25 mouse cellular contexts compared by ENCODE assay signal in genomic region chr5:86742796-86743195, GRCm38 (mm10). TPM values are rescaled to one million over a fixed set of nuclear protein-coding genes. Genes with fewer than 3 reads are reported as not detected.
DNase-seq lines count a peak whose midpoint lies in the region; ATAC-seq and TF ChIP-seq lines count a peak whose summit lies in the region.
"Had no signal": no experiment of that assay in that cellular context is flagged by ENCODE, and none has a peak within 500 bp of the region (broad histone marks: within the 10 kb centered on the region; RNA-seq: fewer than 3 reads in every experiment).

No protein-coding gene starts in this region.

- TF ChIP-seq POLR2A in liver, adult 2 months (IDR thresholded peaks at IDR 0.05; ENCODE audit: extremely low read depth, insufficient read depth, low read length) = no peak

- whole genome bisulfite sequencing in liver, adult 2 months = 24% methylated on average over 3 of the region's 3 CpGs
- WGBS in liver, embryonic 12.5 days (ENCODE audit: insufficient replicate concordance) = 54% methylated on average over 3 of the region's 3 CpGs
- WGBS in intestine, postnatal 0 days = 61% methylated on average over 3 of the region's 3 CpGs

- no peaks in the 10 kb centered on the region for H3K79me2 ChIP-seq in liver, adult 2 months (ENCODE audit: control insufficient read depth, insufficient read depth, low read length)

- no peak for TF ChIP-seq CTCF in liver, adult 2 months (IDR thresholded peaks at IDR 0.05; ENCODE audit: low read depth, low read length)
- TF ChIP-seq CTCF in intestine, postnatal 0 days (IDR thresholded peaks at IDR 0.05; ENCODE audit: low read depth) = no peak

- H3K36me3 ChIP-seq in liver, adult 2 months (ENCODE audit: control insufficient read depth, insufficient read depth, low read length) = no peaks in the 10 kb centered on the region
- H3K36me3 ChIP-seq in liver, embryonic 12.5 days = no peaks in the 10 kb centered on the region
- H3K36me3 ChIP-seq in intestine, postnatal 0 days (ENCODE audit: control insufficient read depth, insufficient read depth) = no peaks in the 10 kb centered on the region
- H3K36me3 ChIP-seq: embryonic facial prominence, embryonic 13.5 days; forebrain, embryonic 10.5 days; forebrain, embryonic 12.5 days; forebrain, embryonic 15.5 days; G1E had no signal

- H3K4me1 ChIP-seq in liver, adult 2 months (ENCODE audit: control insufficient read depth, insufficient read depth, low read length) = no peaks in the 10 kb centered on the region; the same call in 1 of the 2 replicates
- H3K4me1 ChIP-seq in liver, embryonic 12.5 days = no peaks in the 10 kb centered on the region
- no peaks in the 10 kb centered on the region for H3K4me1 ChIP-seq in intestine, postnatal 0 days (replicated peaks; ENCODE audit: control insufficient read depth, insufficient read depth, low read length)
- H3K4me1 ChIP-seq: embryonic facial prominence, embryonic 13.5 days; forebrain, embryonic 12.5 days had no signal

- H3K27me3 ChIP-seq in liver, adult 2 months (ENCODE audit: control insufficient read depth, insufficient read depth, low read length) = no peaks in the 10 kb centered on the region
- H3K27me3 ChIP-seq in liver, embryonic 12.5 days (replicated peaks) = no peaks in the 10 kb centered on the region
- H3K27me3 ChIP-seq in intestine, postnatal 0 days (replicated peaks; ENCODE audit: control insufficient read depth, insufficient read depth, low read length) = no peaks in the 10 kb centered on the region
- H3K27me3 ChIP-seq: CH12.LX; embryonic facial prominence, embryonic 13.5 days; forebrain, embryonic 12.5 days; forebrain, embryonic 15.5 days had no signal

- H3K4me2 ChIP-seq in liver, embryonic 12.5 days = no peak overlapping the region
- no peak overlapping the region for H3K4me2 ChIP-seq in intestine, postnatal 0 days (replicated peaks; ENCODE audit: low read depth)
- H3K4me2 ChIP-seq: embryonic facial prominence, embryonic 13.5 days; forebrain, embryonic 12.5 days; forebrain, embryonic 15.5 days had no signal

- H3K9me3 ChIP-seq in liver, embryonic 12.5 days (replicated peaks) = no peaks in the 10 kb centered on the region
- no peaks in the 10 kb centered on the region for H3K9me3 ChIP-seq in intestine, postnatal 0 days (ENCODE audit: control insufficient read depth)
- H3K9me3 ChIP-seq: embryonic facial prominence, embryonic 13.5 days; forebrain, embryonic 10.5 days; forebrain, embryonic 12.5 days; forebrain, embryonic 15.5 days; G1E had no signal

- no peak overlapping the region for H3K4me3 ChIP-seq in liver, adult 2 months (ENCODE audit: insufficient read depth, low read depth, low read length)
- no peak overlapping the region for H3K4me3 ChIP-seq in liver, embryonic 12.5 days
- H3K4me3 ChIP-seq in intestine, postnatal 0 days (ENCODE audit: low read depth, low read length) = no peak overlapping the region
- H3K4me3 ChIP-seq: embryonic facial prominence, embryonic 13.5 days; forebrain, embryonic 10.5 days; forebrain, embryonic 12.5 days; forebrain, embryonic 15.5 days had no signal

- H3K27ac ChIP-seq in liver, adult 2 months (replicated peaks; ENCODE audit: insufficient read depth, low read depth, low read length) = no peak overlapping the region
- H3K27ac ChIP-seq in liver, embryonic 12.5 days = no peak overlapping the region
- no peak overlapping the region for H3K27ac ChIP-seq in intestine, postnatal 0 days (ENCODE audit: low read depth, low read length)
- H3K27ac ChIP-seq: embryonic facial prominence, embryonic 13.5 days; forebrain, embryonic 10.5 days; forebrain, embryonic 12.5 days; forebrain, embryonic 15.5 days had no signal

- DNase-seq in CD4-positive, CD25-positive, alpha-beta regulatory T cell, adult 2 months (ENCODE audit: low read depth, low spot score) = peak; percentile 1
- peak; percentile 62 for DNase-seq in liver, adult 2 months (ENCODE audit: extremely low read depth, low read depth, low spot score)
- peak; percentile 15 for DNase-seq in 3T3-L1 (ENCODE audit: low read depth, low spot score)
- DNase-seq in NIH3T3 (ENCODE audit: low read depth) = peak; percentile 5
- no peak for DNase-seq in kidney, adult 18-20 months
- DNase-seq: adrenal gland, adult 2 months; adrenal gland, postnatal 10 days; adrenal gland, postnatal 36 days; cerebellum, adult 11-12 months; cerebellum, adult 2 months; cerebellum, adult 9-10 months; cerebellum, postnatal 10 days; cerebellum, postnatal 25 days; forebrain, postnatal 0 days had no signal

- no peak for ATAC-seq in CD4-positive, CD25-positive, alpha-beta regulatory T cell, adult 4 months
- no peak for ATAC-seq in liver, embryonic 12.5 days
- no peak for ATAC-seq in intestine, postnatal 0 days
- ATAC-seq: forebrain, embryonic 15.5 days; forebrain, postnatal 0 days had no signal

- no peak overlapping the region for H3K9ac ChIP-seq in liver, adult 2 months (ENCODE audit: low read depth, low read length)
- H3K9ac ChIP-seq in liver, embryonic 12.5 days = no peak overlapping the region
- no peak overlapping the region for H3K9ac ChIP-seq in intestine, postnatal 0 days (ENCODE audit: low read depth, low read length)
- H3K9ac ChIP-seq: embryonic facial prominence, embryonic 13.5 days; forebrain, embryonic 12.5 days; forebrain, embryonic 15.5 days; forebrain, postnatal 0 days had no signal

RNA-seq across cellular contexts. Expression of gene Tmprss11e, which starts 2.8 kb away (rescaled TPM):
- under 1 TPM; 0.24 to 0.39 TPM for polyA plus RNA-seq in CD4-positive, CD25-positive, alpha-beta regulatory T cell, adult 4 months (2017; shearing (Covaris generic))
- 0.07 TPM in 1 of 2 replicates, not detected in the other for total RNA-seq in liver, adult 2 months (2014; rRNA removed)
- polyA plus RNA-seq in liver, adult 2 months (2012; rRNA removed) = not detected in 2 replicates
- polyA plus RNA-seq in liver, embryonic 12.5 days (2016; fragmentation: Nextera tagmentation; extraction: Ambion mirVana) = not detected in 2 replicates
- not detected in 2 replicates for polyA plus RNA-seq in intestine, postnatal 0 days (2015; fragmentation: Nextera tagmentation; extraction: Ambion mirVana)
- total RNA-seq: adrenal gland, adult 2 months; adrenal gland, postnatal 10 days; adrenal gland, postnatal 36 days; CH12.LX; G1E had no signal
- polyA plus RNA-seq: adrenal gland, adult 2 months; cerebellum, adult 2 months; cortical plate, adult 2 months; embryonic facial prominence, embryonic 11.5 days; forebrain, embryonic 10.5 days; forebrain, embryonic 15.5 days; forebrain, postnatal 0 days; G1E had no signal
